Mouse (Mus musculus) thymus, adult 18-20 months (tissue): ENCODE data around the gene Sumf1.
A peak's percentile ranks its signal among the peaks of the same experiment; 100 is the strongest.

Source experiments
- DNase-seq, 2 experiments: peaks; one replicate each; pipeline ENCODE4 v3.0.0; 2022; ENCODE audit warnings: mixed read lengths in 2 of 2

The Sumf1 gene

GRCm38 (mm10) chr6:108145941-108146588 is 39.3 kb downstream of the Sumf1 start:
- no peak for DNase-seq

- DNase-seq = no peak
These were observed 40.1 kb downstream of the Sumf1 start for GRCm38 (mm10) chr6:108145241-108145640.

DNA sequence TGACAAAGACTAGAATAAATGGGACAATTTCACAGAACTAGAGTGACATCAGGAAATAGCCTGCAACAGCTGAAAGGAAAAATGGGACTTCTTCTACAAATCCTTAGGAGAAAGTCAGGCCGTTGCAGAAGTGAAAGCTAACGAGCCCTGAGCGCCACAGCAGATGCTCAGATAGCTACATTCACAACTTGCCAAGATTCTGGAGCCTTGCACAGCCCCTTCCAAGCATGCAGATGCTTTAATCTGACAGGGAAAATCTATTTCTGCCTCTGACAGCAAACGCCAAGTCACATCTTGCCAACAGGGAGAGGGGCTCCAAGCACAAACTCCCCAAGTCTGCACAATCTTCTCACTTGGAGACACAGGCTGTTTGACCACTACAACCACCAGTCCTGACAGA is 42.6 kb downstream of the Sumf1 start:
- DNase-seq = no peak

- no peak for DNase-seq
These were observed 44.5 kb downstream of the Sumf1 start for GRCm38 (mm10) chr6:108140722-108141490.

- no peak for DNase-seq
These were observed 48.4 kb downstream of the Sumf1 start for GRCm38 (mm10) chr6:108137031-108137430.

DNA sequence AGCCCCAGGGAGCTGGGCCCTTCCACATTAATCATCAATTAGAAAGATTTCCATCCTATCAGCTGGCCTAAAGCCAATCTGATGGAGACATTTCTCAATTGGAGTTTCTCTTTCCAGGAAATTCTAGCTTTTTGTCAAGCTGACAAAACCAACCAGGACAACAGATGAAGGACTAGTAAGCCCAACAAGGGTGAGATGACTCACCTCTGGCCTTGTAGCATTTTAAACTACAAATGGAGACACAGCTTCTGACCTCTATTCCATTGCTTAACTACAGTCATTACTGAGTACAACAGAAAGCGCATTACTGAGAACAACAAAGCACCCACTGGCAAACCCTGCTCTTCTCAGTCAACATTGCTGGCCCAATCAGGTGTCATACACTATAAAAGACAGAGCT is 49.1 kb downstream of the Sumf1 start:
- DNase-seq = no peak

- no peak for DNase-seq
These were observed 53.0 kb downstream of the Sumf1 start for GRCm38 (mm10) chr6:108132268-108132935.

DNA sequence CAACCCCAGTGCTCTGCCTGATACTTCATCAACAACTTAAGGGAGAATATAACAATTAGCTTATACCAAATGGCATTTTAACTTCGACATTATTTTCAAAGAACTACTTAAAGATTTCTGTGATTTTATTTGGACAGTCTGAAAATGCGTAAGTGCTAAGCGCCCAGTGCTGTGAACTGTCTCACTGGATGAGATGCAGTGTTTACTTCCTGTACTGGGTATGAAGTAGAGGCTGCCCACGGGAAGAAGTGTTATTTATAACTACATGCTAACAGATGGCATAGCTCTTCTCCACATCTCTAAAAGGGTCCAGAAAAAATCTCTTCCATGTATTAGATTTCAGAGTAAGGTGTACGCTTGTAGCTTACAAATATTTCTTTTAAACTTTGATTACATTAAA is 54.7 kb downstream of the Sumf1 start:
- no peak for DNase-seq

DNA sequence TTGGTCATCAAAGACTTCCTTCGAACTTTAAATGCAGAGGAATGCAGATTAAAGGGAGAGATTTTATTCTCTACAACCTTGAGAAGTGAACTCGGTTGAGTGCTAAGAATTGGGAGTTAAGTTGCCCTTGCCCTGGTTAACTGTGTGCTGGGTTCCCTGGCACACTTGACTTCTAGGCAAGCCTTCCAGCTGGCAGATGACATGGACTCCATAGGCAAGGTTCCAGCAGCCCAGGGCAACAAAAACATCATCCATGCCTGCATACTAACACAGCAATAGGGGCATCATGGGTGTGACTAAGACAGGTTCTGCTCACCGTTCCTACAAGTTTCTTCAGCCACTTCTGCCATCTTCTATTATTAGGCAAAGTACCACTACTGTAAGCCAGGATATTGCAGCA is 58.8 kb downstream of the Sumf1 start:
- DNase-seq = no peak

- no peak for DNase-seq
These were observed 59.9 kb downstream of the Sumf1 start for GRCm38 (mm10) chr6:108125474-108125873.

DNA sequence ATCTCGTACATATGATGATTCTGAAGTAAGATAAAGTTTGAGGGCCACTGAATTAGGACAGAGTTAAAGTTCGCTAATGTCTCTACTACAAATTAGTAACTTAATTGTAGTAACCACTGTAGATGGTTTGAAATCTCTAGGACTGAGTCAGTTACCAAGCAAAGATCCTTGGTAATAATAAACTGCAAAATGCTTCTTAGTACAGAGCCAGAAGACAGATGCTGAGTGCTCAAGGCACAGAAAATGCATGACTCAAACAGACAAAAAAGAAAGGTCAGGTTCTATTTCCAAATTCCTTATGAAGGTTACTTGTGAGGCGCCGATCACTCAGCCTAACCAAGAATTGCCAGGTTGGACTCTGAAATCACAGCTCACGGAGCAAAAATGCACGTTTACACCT is 67.5 kb downstream of the Sumf1 start:
- DNase-seq = no peak

DNA sequence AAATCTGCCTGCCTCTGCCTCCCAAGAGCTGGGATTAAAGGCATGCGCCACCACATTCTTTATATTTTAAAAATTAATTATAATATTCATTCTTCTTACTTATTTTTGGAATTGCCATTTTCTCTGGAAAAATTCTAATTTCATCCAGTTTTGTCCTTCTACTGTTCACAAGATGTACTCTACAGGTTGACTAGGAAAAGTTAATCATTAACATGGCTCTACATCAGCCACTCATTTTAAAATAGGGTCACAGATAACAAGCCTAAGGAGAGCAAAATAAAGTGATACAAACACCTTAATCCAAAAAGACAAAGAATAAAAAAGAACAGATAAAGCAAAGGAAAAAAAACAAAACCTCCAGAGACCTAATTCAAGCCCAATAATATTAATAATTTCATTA is 70.4 kb downstream of the Sumf1 start:
- DNase-seq = no peak

- no peak for DNase-seq
These were observed 73.7 kb downstream of the Sumf1 start for GRCm38 (mm10) chr6:108111693-108112092.

- no peak for DNase-seq
These were observed 75.0 kb downstream of the Sumf1 start for GRCm38 (mm10) chr6:108110336-108110735.

DNA sequence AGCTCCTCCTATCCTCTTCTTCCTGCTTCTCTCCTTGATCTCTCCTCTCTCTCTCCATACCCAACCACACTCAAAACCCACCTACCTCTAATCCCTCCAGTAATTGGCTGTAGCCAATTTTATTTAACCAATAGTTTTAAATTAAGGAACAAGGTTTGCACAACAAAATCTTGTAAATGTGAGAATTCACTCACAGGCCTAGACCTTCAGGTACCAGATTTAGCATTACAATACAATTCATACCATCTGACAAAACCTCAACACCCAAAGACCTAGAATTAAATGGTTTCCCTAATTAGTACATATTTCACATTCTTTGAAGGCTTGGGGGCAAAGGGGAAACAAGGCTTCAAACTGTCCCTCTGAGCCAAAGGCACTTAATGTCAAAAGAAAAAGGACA is 78.0 kb downstream of the Sumf1 start:
- DNase-seq = no peak

DNA sequence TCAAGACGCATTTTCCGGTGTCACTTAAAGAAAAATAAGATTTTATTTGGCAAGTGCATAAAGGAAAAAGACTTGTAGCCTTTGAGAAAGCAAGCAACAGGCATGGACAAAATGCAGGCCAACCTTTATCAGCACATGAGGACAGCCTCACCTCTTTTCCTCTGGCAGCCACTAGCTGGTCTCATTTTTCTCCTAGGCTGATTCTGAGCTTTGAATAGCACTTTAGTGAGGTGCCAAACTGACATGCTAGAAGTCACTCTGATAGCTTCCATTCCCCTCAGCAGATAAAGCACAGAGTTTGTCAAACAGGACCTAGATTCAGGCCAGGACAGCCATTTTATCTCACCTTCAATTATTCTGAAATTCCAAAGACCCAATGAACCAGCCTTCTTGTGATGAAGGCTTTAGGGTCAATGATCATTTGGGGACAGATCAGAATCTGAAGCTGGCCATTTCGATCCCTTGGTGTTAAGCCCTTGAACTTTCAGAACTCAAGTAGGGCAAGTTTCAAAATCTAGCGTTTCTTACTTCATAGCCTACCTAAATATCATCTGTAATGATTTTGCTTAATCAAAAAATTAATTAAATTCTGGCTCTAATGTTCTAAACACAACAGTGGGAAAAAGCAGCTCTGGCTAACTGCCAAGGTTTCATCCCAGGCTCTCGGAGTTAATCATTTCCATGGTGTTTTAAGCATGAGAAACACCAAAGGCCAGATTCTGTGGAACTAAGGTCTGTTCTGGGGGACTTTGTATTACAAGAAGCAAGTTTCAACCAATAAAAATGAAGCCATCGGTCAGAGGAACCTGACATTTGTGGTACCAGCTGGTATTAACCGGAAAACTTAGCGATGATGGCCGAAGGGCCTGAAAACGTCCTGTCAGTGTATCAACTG is 83.2 kb downstream of the Sumf1 start:
- no peak for DNase-seq

- DNase-seq = no peak
These were observed 86.5 kb downstream of the Sumf1 start for GRCm38 (mm10) chr6:108098846-108099217.

DNA sequence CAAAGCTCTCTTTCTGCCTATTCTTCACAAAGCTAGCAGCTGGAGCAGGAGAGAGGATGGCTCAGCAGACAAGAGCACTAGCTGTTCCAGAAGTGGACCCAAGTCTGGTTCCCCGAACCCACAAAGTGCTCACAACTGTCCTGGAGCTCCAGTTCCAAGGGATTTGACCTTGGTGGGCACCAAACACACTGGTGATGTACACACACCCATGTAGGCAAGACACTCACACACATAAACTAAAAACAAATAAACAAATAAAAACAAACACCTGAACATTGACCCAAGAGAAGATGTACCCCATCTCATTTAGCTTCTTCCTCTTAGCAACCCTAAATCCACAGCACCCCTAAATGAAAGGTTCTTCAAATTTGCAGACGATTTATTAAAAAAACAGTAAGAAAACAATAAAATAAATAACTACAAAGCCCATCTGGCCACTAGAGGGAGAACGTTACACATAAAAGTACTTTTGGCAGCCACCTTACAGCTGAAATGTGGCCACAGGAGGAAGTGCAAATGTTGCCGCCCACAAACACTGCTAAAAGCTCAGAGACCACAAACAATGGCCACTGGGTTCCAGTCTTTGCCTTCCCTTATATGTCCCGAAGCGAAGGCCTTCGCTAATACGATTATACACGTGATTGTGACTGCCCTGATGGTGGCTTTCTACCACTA is 87.1 kb downstream of the Sumf1 start:
- peak; percentile 11 to 31 for DNase-seq

DNA sequence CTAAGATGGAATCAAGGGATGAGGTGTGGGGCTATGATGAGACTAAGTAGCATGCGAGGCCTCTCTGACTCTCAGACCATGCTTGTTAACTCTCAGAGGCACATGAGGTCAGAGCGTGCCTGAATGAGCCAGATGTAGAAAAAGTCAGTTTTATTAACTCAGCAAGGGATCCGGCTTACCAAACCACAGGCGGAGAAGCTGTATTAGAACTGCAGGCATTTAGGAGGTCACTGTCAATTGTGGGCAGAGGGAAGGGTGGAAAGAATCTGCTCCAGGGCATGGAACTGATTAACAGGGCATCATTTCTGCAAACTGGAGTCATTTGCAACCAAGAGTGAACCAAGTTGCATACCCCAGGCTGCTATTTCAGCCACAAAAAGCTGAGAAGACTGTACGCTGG is 89.9 kb downstream of the Sumf1 start:
- DNase-seq = no peak

GRCm38 (mm10) chr6:108093449-108093848 is 91.9 kb downstream of the Sumf1 start:
- no peak for DNase-seq

- DNase-seq = no peak
These were observed 92.7 kb downstream of the Sumf1 start for GRCm38 (mm10) chr6:108092646-108093045.

DNA sequence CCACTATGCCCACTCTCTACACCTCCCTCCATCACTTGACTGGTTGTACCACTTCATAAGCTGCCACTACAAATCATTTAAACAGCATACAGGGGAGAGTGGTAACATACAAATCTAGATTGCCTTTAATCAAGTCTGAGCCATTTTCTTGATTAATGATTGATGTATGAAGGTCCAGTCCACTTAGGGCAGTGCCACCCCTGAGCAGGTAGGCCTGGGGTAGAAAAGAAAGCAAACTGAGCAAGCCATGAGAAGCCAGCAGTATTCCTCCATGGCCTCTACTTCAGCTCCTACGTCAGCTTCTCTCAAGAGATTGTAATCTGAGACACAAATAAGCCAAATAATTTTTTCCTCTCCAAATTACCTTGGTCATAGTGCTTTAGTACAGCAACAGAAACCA is 94.1 kb downstream of the Sumf1 start:
- no peak for DNase-seq

- no peak for DNase-seq
These were observed 109.5 kb downstream of the Sumf1 start for GRCm38 (mm10) chr6:108075857-108076256.
